Comparison of ENCODE assay signal across 9 mouse cellular contexts in genomic region chr2:152395271-152395920, GRCm38 (mm10). TPM values are rescaled to one million over a fixed set of nuclear protein-coding genes. Genes with fewer than 3 reads are reported as not detected.
DNase-seq lines count a peak whose midpoint lies in the region; ATAC-seq lines count a peak whose summit lies in the region.
"Had no signal": no experiment of that assay in that cellular context is flagged by ENCODE, and none has a peak within 500 bp of the region (broad histone marks: within the 10 kb centered on the region; RNA-seq: fewer than 3 reads in every experiment).

No protein-coding gene starts in this region.

- H3K9ac ChIP-seq in kidney, embryonic 14.5 days (ENCODE audit: low read depth, low read length), result peak overlapping the region; percentile 98
- peak overlapping the region; percentile 98 for H3K9ac ChIP-seq in embryonic facial prominence, embryonic 12.5 days
- peak overlapping the region; percentile 86 for H3K9ac ChIP-seq in hindbrain, embryonic 15.5 days
- H3K9ac ChIP-seq in midbrain, embryonic 16.5 days (ENCODE audit: low read depth, low read length), result peak overlapping the region; percentile 91

- H3K27me3 ChIP-seq in kidney, embryonic 14.5 days (ENCODE audit: control insufficient read depth, insufficient read depth, low read length), result no peaks in the 10 kb centered on the region
- H3K27me3 ChIP-seq in embryonic facial prominence, embryonic 12.5 days, result no peaks in the 10 kb centered on the region
- no peaks in the 10 kb centered on the region for H3K27me3 ChIP-seq in hindbrain, embryonic 15.5 days
- no peaks in the 10 kb centered on the region for H3K27me3 ChIP-seq in midbrain, embryonic 16.5 days (ENCODE audit: control insufficient read depth, insufficient read depth, low read depth, low read length)

- peaks cover 26% of the 10 kb centered on the region for H3K4me1 ChIP-seq in kidney, embryonic 14.5 days (ENCODE audit: control insufficient read depth, insufficient read depth, low read length)
- H3K4me1 ChIP-seq in embryonic facial prominence, embryonic 12.5 days, result peaks cover 37% of the 10 kb centered on the region
- peaks cover 41% of the 10 kb centered on the region for H3K4me1 ChIP-seq in hindbrain, embryonic 15.5 days (replicated peaks)
- H3K4me1 ChIP-seq in midbrain, embryonic 16.5 days (ENCODE audit: control insufficient read depth, insufficient read depth, low read length), result peaks cover 35% of the 10 kb centered on the region

- no peak for DNase-seq in kidney, postnatal 36 days
- DNase-seq in adrenal gland, adult 2 months, result no peak
- DNase-seq in spleen, adult 18-20 months, result no peak

- peak overlapping the region; percentile 80 for H3K4me2 ChIP-seq in kidney, embryonic 14.5 days (replicated peaks; ENCODE audit: low read depth, low read length)
- peak overlapping the region; percentile 93 for H3K4me2 ChIP-seq in embryonic facial prominence, embryonic 12.5 days (replicated peaks)
- peak overlapping the region; percentile 94 for H3K4me2 ChIP-seq in hindbrain, embryonic 15.5 days
- H3K4me2 ChIP-seq in midbrain, embryonic 16.5 days (ENCODE audit: low read length), result peak overlapping the region; percentile 76

- no peak for ATAC-seq in kidney, embryonic 14.5 days (ENCODE audit: low FRiP score, low TSS enrichment)
- no peak for ATAC-seq in embryonic facial prominence, embryonic 12.5 days (ENCODE audit: insufficient number of reproducible peaks, insufficient read depth, low FRiP score, low TSS enrichment)
- ATAC-seq in hindbrain, embryonic 15.5 days (ENCODE audit: low FRiP score, low read depth), result no peak
- ATAC-seq in midbrain, embryonic 16.5 days, result no peak
- ATAC-seq in erythroid progenitor cell, adult 5-6 weeks (replicated peaks; ENCODE audit: low FRiP score, poor library complexity, severe bottlenecking), result no peak

- 11% methylated on average over 11 of the region's 13 CpGs for WGBS in kidney, embryonic 14.5 days
- 24% methylated on average over 13 of the region's 13 CpGs for WGBS in embryonic facial prominence, embryonic 12.5 days
- WGBS in hindbrain, embryonic 15.5 days, result 27% methylated on average over 13 of the region's 13 CpGs
- 21% methylated on average over 13 of the region's 13 CpGs for WGBS in midbrain, embryonic 16.5 days

- peak overlapping the region; percentile 33; the same call in 1 of the 2 replicates for H3K27ac ChIP-seq in kidney, embryonic 14.5 days (ENCODE audit: low read depth, low read length)
- H3K27ac ChIP-seq in embryonic facial prominence, embryonic 12.5 days, result peak overlapping the region; percentile 99
- peak overlapping the region; percentile 100 for H3K27ac ChIP-seq in hindbrain, embryonic 15.5 days (replicated peaks)
- peak overlapping the region; percentile 100 for H3K27ac ChIP-seq in midbrain, embryonic 16.5 days (ENCODE audit: low read length)

- H3K4me3 ChIP-seq in kidney, embryonic 14.5 days (ENCODE audit: low read length), result peak overlapping the region; percentile 92
- H3K4me3 ChIP-seq in embryonic facial prominence, embryonic 12.5 days, result peak overlapping the region; percentile 96
- peak overlapping the region; percentile 75 for H3K4me3 ChIP-seq in hindbrain, embryonic 15.5 days
- peak overlapping the region; percentile 90 for H3K4me3 ChIP-seq in midbrain, embryonic 16.5 days (ENCODE audit: low read depth, low read length)

- H3K36me3 ChIP-seq in kidney, embryonic 14.5 days (ENCODE audit: control insufficient read depth, insufficient read depth, low read length), result peaks cover 4% of the 10 kb centered on the region; the same call in 1 of the 2 replicates
- H3K36me3 ChIP-seq in embryonic facial prominence, embryonic 12.5 days, result peaks cover 7% of the 10 kb centered on the region
- H3K36me3 ChIP-seq in hindbrain, embryonic 15.5 days, result no peaks in the 10 kb centered on the region
- H3K36me3 ChIP-seq in midbrain, embryonic 16.5 days (ENCODE audit: control insufficient read depth, insufficient read depth, low read length), result no peaks in the 10 kb centered on the region

- no peaks in the 10 kb centered on the region for H3K9me3 ChIP-seq in kidney, embryonic 14.5 days (ENCODE audit: control insufficient read depth, low read length)
- H3K9me3 ChIP-seq in embryonic facial prominence, embryonic 12.5 days, result no peaks in the 10 kb centered on the region
- no peaks in the 10 kb centered on the region for H3K9me3 ChIP-seq in hindbrain, embryonic 15.5 days
- no peaks in the 10 kb centered on the region for H3K9me3 ChIP-seq in midbrain, embryonic 16.5 days (replicated peaks; ENCODE audit: control insufficient read depth, low read length, poor library complexity, severe bottlenecking)

RNA-seq across cellular contexts. Expression of gene Sox12, which starts 2.5 kb away (rescaled TPM):
- 22.3 and 25.3 TPM in 2 replicates for polyA plus RNA-seq in kidney, embryonic 14.5 days (2014; fragmentation: Nextera tagmentation; extraction: Ambion mirVana)
- polyA plus RNA-seq in embryonic facial prominence, embryonic 12.5 days (2016; fragmentation: Nextera tagmentation; extraction: Ambion mirVana), result 16.9 and 18.1 TPM in 2 replicates
- 13.8 and 14.9 TPM in 2 replicates for polyA plus RNA-seq in hindbrain, embryonic 15.5 days (2015; fragmentation: Nextera tagmentation; extraction: Ambion mirVana)
- polyA plus RNA-seq in midbrain, embryonic 16.5 days (2015; fragmentation: Nextera tagmentation; extraction: Ambion mirVana), result 12.1 and 14.0 TPM in 2 replicates
- 4.0 and 4.2 TPM in 2 replicates for total RNA-seq in erythroid progenitor cell, adult 5-6 weeks (2015; ENCODE audit: low replicate concordance)
- total RNA-seq in erythroid progenitor cell, adult 5-6 weeks (2017; ENCODE audit: low replicate concordance), result 0.39 and 0.83 TPM in 2 replicates
- 10 to 100 TPM in 1 of 2 experiments, 1 to 10 TPM in 1; 6.2 to 11.0 TPM for total RNA-seq in adrenal gland, adult 2 months (2021)
- polyA plus RNA-seq in adrenal gland, adult 2 months (2012; rRNA removed), result 13.7 and 15.9 TPM in 2 replicates

RNA-seq across cellular contexts. Expression of gene Nrsn2, which starts 19.0 kb away (rescaled TPM):
- polyA plus RNA-seq in kidney, embryonic 14.5 days (2014; fragmentation: Nextera tagmentation; extraction: Ambion mirVana), result 1.7 and 2.4 TPM in 2 replicates
- polyA plus RNA-seq in embryonic facial prominence, embryonic 12.5 days (2016; fragmentation: Nextera tagmentation; extraction: Ambion mirVana), result 4.3 and 4.9 TPM in 2 replicates
- 50.6 and 60.3 TPM in 2 replicates for polyA plus RNA-seq in hindbrain, embryonic 15.5 days (2015; fragmentation: Nextera tagmentation; extraction: Ambion mirVana)
- 50.8 and 64.8 TPM in 2 replicates for polyA plus RNA-seq in midbrain, embryonic 16.5 days (2015; fragmentation: Nextera tagmentation; extraction: Ambion mirVana)
- total RNA-seq in erythroid progenitor cell, adult 5-6 weeks (2015; ENCODE audit: low replicate concordance), result not detected in 2 replicates
- total RNA-seq in erythroid progenitor cell, adult 5-6 weeks (2017; ENCODE audit: low replicate concordance), result not detected in 2 replicates
- total RNA-seq in adrenal gland, adult 2 months (2021), result 1 to 10 TPM; 3.9 to 5.0 TPM
- 7.4 and 8.4 TPM in 2 replicates for polyA plus RNA-seq in adrenal gland, adult 2 months (2012; rRNA removed)
- total RNA-seq: hematopoietic stem cell, adult 5-6 weeks had no signal

RNA-seq across cellular contexts. Expression of gene Zcchc3, which starts 19.4 kb away (rescaled TPM):
- polyA plus RNA-seq in kidney, embryonic 14.5 days (2014; fragmentation: Nextera tagmentation; extraction: Ambion mirVana), result 51.1 and 62.2 TPM in 2 replicates
- polyA plus RNA-seq in embryonic facial prominence, embryonic 12.5 days (2016; fragmentation: Nextera tagmentation; extraction: Ambion mirVana), result 71.0 and 73.6 TPM in 2 replicates
- polyA plus RNA-seq in hindbrain, embryonic 15.5 days (2015; fragmentation: Nextera tagmentation; extraction: Ambion mirVana), result 18.6 TPM in 2 replicates
- polyA plus RNA-seq in midbrain, embryonic 16.5 days (2015; fragmentation: Nextera tagmentation; extraction: Ambion mirVana), result 12.6 and 14.7 TPM in 2 replicates
- 6.8 and 9.6 TPM in 2 replicates for total RNA-seq in erythroid progenitor cell, adult 5-6 weeks (2015; ENCODE audit: low replicate concordance)
- 4.9 and 5.4 TPM in 2 replicates for total RNA-seq in erythroid progenitor cell, adult 5-6 weeks (2017; ENCODE audit: low replicate concordance)
- 1 to 10 TPM; 5.4 to 7.8 TPM for total RNA-seq in adrenal gland, adult 2 months (2021)
- polyA plus RNA-seq in adrenal gland, adult 2 months (2012; rRNA removed), result 3.3 and 3.7 TPM in 2 replicates

RNA-seq across cellular contexts. Expression of gene 6820408C15Rik, which starts 20.0 kb away (rescaled TPM):
- 0.37 TPM in 2 replicates for polyA plus RNA-seq in kidney, embryonic 14.5 days (2014; fragmentation: Nextera tagmentation; extraction: Ambion mirVana)
- 0.27 and 0.31 TPM in 2 replicates for polyA plus RNA-seq in embryonic facial prominence, embryonic 12.5 days (2016; fragmentation: Nextera tagmentation; extraction: Ambion mirVana)
- 2.2 and 2.3 TPM in 2 replicates for polyA plus RNA-seq in hindbrain, embryonic 15.5 days (2015; fragmentation: Nextera tagmentation; extraction: Ambion mirVana)
- polyA plus RNA-seq in midbrain, embryonic 16.5 days (2015; fragmentation: Nextera tagmentation; extraction: Ambion mirVana), result 1.7 and 1.8 TPM in 2 replicates
- not detected in 2 replicates for total RNA-seq in erythroid progenitor cell, adult 5-6 weeks (2015; ENCODE audit: low replicate concordance)
- 1.0 TPM in 1 of 2 replicates, not detected in the other for total RNA-seq in erythroid progenitor cell, adult 5-6 weeks (2017; ENCODE audit: low replicate concordance)
- total RNA-seq in adrenal gland, adult 2 months (2021), result under 1 TPM; 0.32 to 0.35 TPM
- polyA plus RNA-seq in adrenal gland, adult 2 months (2012; rRNA removed), result 0.07 and 0.13 TPM in 2 replicates
- total RNA-seq: hematopoietic stem cell, adult 5-6 weeks had no signal

RNA-seq across cellular contexts. Expression of gene Trib3, which starts 51.6 kb away (rescaled TPM):
- 0.57 and 0.61 TPM in 2 replicates for polyA plus RNA-seq in kidney, embryonic 14.5 days (2014; fragmentation: Nextera tagmentation; extraction: Ambion mirVana)
- polyA plus RNA-seq in embryonic facial prominence, embryonic 12.5 days (2016; fragmentation: Nextera tagmentation; extraction: Ambion mirVana), result 3.5 and 3.7 TPM in 2 replicates
- polyA plus RNA-seq in hindbrain, embryonic 15.5 days (2015; fragmentation: Nextera tagmentation; extraction: Ambion mirVana), result 1.8 TPM in 2 replicates
- polyA plus RNA-seq in midbrain, embryonic 16.5 days (2015; fragmentation: Nextera tagmentation; extraction: Ambion mirVana), result 1.9 and 2.4 TPM in 2 replicates
- not detected in 2 replicates for total RNA-seq in erythroid progenitor cell, adult 5-6 weeks (2015; ENCODE audit: low replicate concordance)
- 3.1 TPM in 1 of 2 replicates, not detected in the other for total RNA-seq in erythroid progenitor cell, adult 5-6 weeks (2017; ENCODE audit: low replicate concordance)
- total RNA-seq in adrenal gland, adult 2 months (2021), result 10 to 100 TPM in 1 of 2 experiments, 1 to 10 TPM in 1; 2.8 to 23.9 TPM
- 5.8 and 6.9 TPM in 2 replicates for polyA plus RNA-seq in adrenal gland, adult 2 months (2012; rRNA removed)

Comparison
In these comparisons a context has a peak if more than half of its experiments do, and no peak if none do; other contexts are left out.
1. H3K27ac ChIP-seq: peak in every context shown above with its lines; median percentile 100 in hindbrain, embryonic 15.5 days; 100 in midbrain, embryonic 16.5 days; 99 in embryonic facial prominence, embryonic 12.5 days; 33 in kidney, embryonic 14.5 days.